Mouse (Mus musculus) ovary, postnatal 14 days (tissue): Measurements from ENCODE around the gene Esrra.
"Not testable (repeated sequence)": the region's sequence is repeated elsewhere in the genome, so short reads cannot be mapped to it uniquely, and the experiment has no call there.

Experiments used
- DNase-seq: peaks from one replicate; pipeline ENCODE4 v3.0.0; 2022; ENCODE audit warnings: low spot score

Esrra gene

GRCm38 (mm10) chr19:6895608-6896305 is 25.9 kb downstream of the Esrra start:
- not testable (repeated sequence) for DNase-seq

GRCm38 (mm10) chr19:6893731-6894451 is 27.7 kb downstream of the Esrra start:
- DNase-seq, result no peak

GRCm38 (mm10) chr19:6892512-6892911 is 29.1 kb downstream of the Esrra start:
- no peak for DNase-seq

GRCm38 (mm10) chr19:6877965-6878364 is 43.6 kb downstream of the Esrra start:
- no peak for DNase-seq

- DNase-seq, result no peak
These were observed 44.8 kb downstream of the Esrra start for GRCm38 (mm10) chr19:6876799-6877198.

- DNase-seq, result no peak
These were observed 45.8 kb downstream of the Esrra start for GRCm38 (mm10) chr19:6875834-6876233.

GRCm38 (mm10) chr19:6874257-6874656 is 47.4 kb downstream of the Esrra start:
- no peak for DNase-seq

GRCm38 (mm10) chr19:6872701-6873100 is 48.9 kb downstream of the Esrra start:
- DNase-seq, result no peak

GRCm38 (mm10) chr19:6871574-6872271 is 49.9 kb downstream of the Esrra start:
- DNase-seq, result no peak

GRCm38 (mm10) chr19:6869355-6869754 is 52.3 kb downstream of the Esrra start:
- DNase-seq, result no peak

- DNase-seq, result no peak
These were observed 60.2 kb downstream of the Esrra start for GRCm38 (mm10) chr19:6861451-6861850.
